Mouse (Mus musculus): ENCODE data around the gene Gpank1. TPM values are rescaled to one million over a fixed set of nuclear protein-coding genes. Genes with fewer than 3 reads are reported as not detected.
A peak's percentile ranks its signal among the peaks of the same experiment; 100 is the strongest.

Gene Gpank1
- total and polyA plus RNA-seq, 3 experiments: 6.8 to 9.5 (median 8.5) TPM

- DNase-seq: no peak
- H3K4me1 ChIP-seq (ENCODE audit: control insufficient read depth, insufficient read depth, low read length): peaks cover 5% of the 10 kb centered on the region
- no peak for TF ChIP-seq EP300 (IDR thresholded peaks at IDR 0.05; ENCODE audit: insufficient read depth, low read depth, low read length)
- TF ChIP-seq CTCF (IDR thresholded peaks at IDR 0.05): no peak
- TF ChIP-seq POLR2A (IDR thresholded peaks at IDR 0.05; ENCODE audit: insufficient read depth, low read depth, low read length): no peak
- H3K9ac ChIP-seq (ENCODE audit: low read depth, low read length): no peak overlapping the region
- peaks cover 4% of the 10 kb centered on the region for H3K36me3 ChIP-seq (ENCODE audit: control insufficient read depth, insufficient read depth, low read length)
- intact Hi-C loops (cut with DNase I): no loop called here
- no peaks in the 10 kb centered on the region for H3K27me3 ChIP-seq (ENCODE audit: control insufficient read depth, insufficient read depth, low read length)
- H3K4me3 ChIP-seq: no peak overlapping the region
- 86% methylated on average over 8 of the region's 8 CpGs for WGBS
- peaks cover 6% of the 10 kb centered on the region; the same call in 1 of the 2 replicates for H3K79me2 ChIP-seq (replicated peaks; ENCODE audit: control insufficient read depth, insufficient read depth, low read length)
- H3K27ac ChIP-seq: no peak overlapping the region
These were observed 36.0 kb downstream of the Gpank1 start for GRCm38 (mm10) chr17:35157254-35157653.

- Histone ChIP-seq H3K36me3 (ENCODE audit: control insufficient read depth, insufficient read depth, low read length) (peaks cover 8% of the 10 kb centered on the region), H3K4me1 (ENCODE audit: control insufficient read depth, insufficient read depth, low read length) (peaks cover 9% of the 10 kb centered on the region), H3K27ac (no peak overlapping the region), H3K4me3 (no peak overlapping the region), H3K9ac (ENCODE audit: low read depth, low read length) (no peak overlapping the region), H3K27me3 (ENCODE audit: control insufficient read depth, insufficient read depth, low read length) (no peaks in the 10 kb centered on the region), H3K79me2 (replicated peaks; ENCODE audit: control insufficient read depth, insufficient read depth, low read length) (peaks cover 6% of the 10 kb centered on the region; the same call in 1 of the 2 replicates)
- no peak for TF ChIP-seq CTCF (IDR thresholded peaks at IDR 0.05)
- TF ChIP-seq EP300 (IDR thresholded peaks at IDR 0.05; ENCODE audit: insufficient read depth, low read depth, low read length): no peak
- TF ChIP-seq POLR2A (IDR thresholded peaks at IDR 0.05; ENCODE audit: insufficient read depth, low read depth, low read length): no peak
- DNase-seq: no peak
- WGBS: 92% methylated on average over 8 of the region's 8 CpGs
- intact Hi-C loops (cut with DNase I): no loop called here
These were observed 36.5 kb downstream of the Gpank1 start for GRCm38 (mm10) chr17:35157661-35158175.

GRCm38 (mm10) chr17:35158850-35159593 is 37.8 kb downstream of the Gpank1 start:
- DNase-seq: no peak
- H3K36me3 ChIP-seq (ENCODE audit: control insufficient read depth, insufficient read depth, low read length): peaks cover 14% of the 10 kb centered on the region
- TF ChIP-seq CTCF (IDR thresholded peaks at IDR 0.05) (no peak), EP300 (IDR thresholded peaks at IDR 0.05; ENCODE audit: insufficient read depth, low read depth, low read length) (no peak), POLR2A (IDR thresholded peaks at IDR 0.05; ENCODE audit: insufficient read depth, low read depth, low read length) (no peak)
- H3K4me1 ChIP-seq (ENCODE audit: control insufficient read depth, insufficient read depth, low read length): peaks cover 12% of the 10 kb centered on the region
- H3K27ac ChIP-seq: no peak overlapping the region
- WGBS: 88% methylated on average over 16 of the region's 16 CpGs
- peaks cover 9% of the 10 kb centered on the region; the same call in 1 of the 2 replicates for H3K79me2 ChIP-seq (replicated peaks; ENCODE audit: control insufficient read depth, insufficient read depth, low read length)
- no peak overlapping the region for H3K9ac ChIP-seq (ENCODE audit: low read depth, low read length)
- H3K27me3 ChIP-seq (ENCODE audit: control insufficient read depth, insufficient read depth, low read length): no peaks in the 10 kb centered on the region
- H3K4me3 ChIP-seq: no peak overlapping the region
- intact Hi-C loops (cut with DNase I): no loop called here

- TF ChIP-seq CTCF (IDR thresholded peaks at IDR 0.05): no peak
- no peak for TF ChIP-seq EP300 (IDR thresholded peaks at IDR 0.05; ENCODE audit: insufficient read depth, low read depth, low read length)
- TF ChIP-seq POLR2A (IDR thresholded peaks at IDR 0.05; ENCODE audit: insufficient read depth, low read depth, low read length): no peak
- peaks cover 12% of the 10 kb centered on the region for H3K4me1 ChIP-seq (ENCODE audit: control insufficient read depth, insufficient read depth, low read length)
- peaks cover 9% of the 10 kb centered on the region; the same call in 1 of the 2 replicates for H3K79me2 ChIP-seq (replicated peaks; ENCODE audit: control insufficient read depth, insufficient read depth, low read length)
- H3K27me3 ChIP-seq (ENCODE audit: control insufficient read depth, insufficient read depth, low read length): no peaks in the 10 kb centered on the region
- no peak for DNase-seq
- H3K9ac ChIP-seq (ENCODE audit: low read depth, low read length): no peak overlapping the region
- H3K36me3 ChIP-seq (ENCODE audit: control insufficient read depth, insufficient read depth, low read length): peaks cover 14% of the 10 kb centered on the region
- no peak overlapping the region for H3K27ac ChIP-seq
- WGBS: 71% methylated on average over 7 of the region's 7 CpGs
- no peak overlapping the region for H3K4me3 ChIP-seq
- intact Hi-C loops (cut with DNase I): loop anchor here (5.0 kb wide), 1 partner anchor 32 kb away; the partner anchor contains the start of gene D17H6S53E
These were observed 38.4 kb downstream of the Gpank1 start for GRCm38 (mm10) chr17:35159638-35160037.

GRCm38 (mm10) chr17:35161421-35161820 is 40.2 kb downstream of the Gpank1 start:
- H3K79me2 ChIP-seq (replicated peaks; ENCODE audit: control insufficient read depth, insufficient read depth, low read length): peaks cover 9% of the 10 kb centered on the region; the same call in 1 of the 2 replicates
- peak overlapping the region; percentile 5; the same call in 1 of the 2 replicates for H3K9ac ChIP-seq (ENCODE audit: low read depth, low read length)
- WGBS: 47% methylated on average over 11 of the region's 11 CpGs
- H3K27me3 ChIP-seq (ENCODE audit: control insufficient read depth, insufficient read depth, low read length): no peaks in the 10 kb centered on the region
- peaks cover 14% of the 10 kb centered on the region for H3K4me1 ChIP-seq (ENCODE audit: control insufficient read depth, insufficient read depth, low read length)
- intact Hi-C loops (cut with DNase I): loop anchor here (5.0 kb wide), 1 partner anchor 34 kb away; the partner anchor contains the start of gene D17H6S53E
- H3K4me3 ChIP-seq: no peak overlapping the region
- no peak for TF ChIP-seq POLR2A (IDR thresholded peaks at IDR 0.05; ENCODE audit: insufficient read depth, low read depth, low read length)
- TF ChIP-seq CTCF (IDR thresholded peaks at IDR 0.05): no peak
- TF ChIP-seq EP300 (IDR thresholded peaks at IDR 0.05; ENCODE audit: insufficient read depth, low read depth, low read length): no peak
- H3K27ac ChIP-seq: no peak overlapping the region
- H3K36me3 ChIP-seq (ENCODE audit: control insufficient read depth, insufficient read depth, low read length): peaks cover 18% of the 10 kb centered on the region
- DNase-seq: no peak

Data from heart, adult 2 months (tissue).